Mouse (Mus musculus) gastrocnemius, adult 18-20 months (tissue): Measurements from ENCODE around the gene Olig1. TPM values are rescaled to one million over a fixed set of nuclear protein-coding genes. Genes with fewer than 3 reads are reported as not detected.

ENCODE experiments used
- DNase-seq: peaks from one replicate; pipeline ENCODE4 v3.0.0; 2021; ENCODE audit warnings: low spot score
- long read RNA-seq, 2 experiments: library from polyadenylated mRNA; stranded (forward); transcript quantifications; one replicate each; pipeline ENCODE4 v2.0.0; 2021
- total RNA-seq, 2 experiments: library from RNA; stranded (reverse); gene quantifications; 2 replicates each; pipeline ENCODE4 v1.2.3; 2021

Olig1 gene
- not detected for total RNA-seq
- long read RNA-seq, experiment 1, result 0 reads
- long read RNA-seq, experiment 2, result 0 reads

GRCm38 (mm10) chr16:91269468-91270211, at the start of gene Olig1:
TSS of gene Olig1 (plus strand) at chr16:91269772.
- peak; percentile 26 for DNase-seq

GRCm38 (mm10) chr16:91222171-91222642, 47.4 kb upstream of the Olig1 start:
- no peak for DNase-seq

GRCm38 (mm10) chr16:91222643-91223271, 46.8 kb upstream of the Olig1 start:
- DNase-seq, result no peak

GRCm38 (mm10) chr16:91223327-91224067, 46.1 kb upstream of the Olig1 start:
- DNase-seq, result no peak

- DNase-seq, result no peak
Observed at GRCm38 (mm10) chr16:91224068-91224402, 45.5 kb upstream of the Olig1 start.

- no peak for DNase-seq
Observed at GRCm38 (mm10) chr16:91224481-91225232, 44.9 kb upstream of the Olig1 start.

GRCm38 (mm10) chr16:91225233-91226037, 44.1 kb upstream of the Olig1 start, which contains the start of gene Olig2:
TSS of gene Olig2 (plus strand) at chr16:91225457.
- DNase-seq, result no peak

- DNase-seq, result no peak
Observed at GRCm38 (mm10) chr16:91226038-91226882, 43.3 kb upstream of the Olig1 start.

GRCm38 (mm10) chr16:91226883-91227759, 42.5 kb upstream of the Olig1 start:
- DNase-seq, result no peak

- no peak for DNase-seq
Observed at GRCm38 (mm10) chr16:91227760-91228043, 41.9 kb upstream of the Olig1 start.

- no peak for DNase-seq
Observed at GRCm38 (mm10) chr16:91228238-91229071, 41.1 kb upstream of the Olig1 start.

- no peak for DNase-seq
Observed at GRCm38 (mm10) chr16:91229072-91229348, 40.6 kb upstream of the Olig1 start.

GRCm38 (mm10) chr16:91229643-91230042, 39.9 kb upstream of the Olig1 start:
- DNase-seq, result no peak

- DNase-seq, result no peak
Observed at GRCm38 (mm10) chr16:91231781-91232469, 37.6 kb upstream of the Olig1 start.

GRCm38 (mm10) chr16:91232470-91233240, 36.9 kb upstream of the Olig1 start:
- DNase-seq, result no peak

- no peak for DNase-seq
Observed at GRCm38 (mm10) chr16:91233241-91233944, 36.2 kb upstream of the Olig1 start.
